Mouse (Mus musculus) embryonic facial prominence, embryonic 11.5 days (tissue): ENCODE data around the gene Fam189a1. TPM values are rescaled to one million over a fixed set of nuclear protein-coding genes. Genes with fewer than 3 reads are reported as not detected.

Experiments used
- ATAC-seq: fragments of 200-750 bp; cut with Nextera tagmentation; replicated peaks from 2 replicates; pipeline ENCODE4 v1.8.0; 2017; ENCODE audit warnings: low read depth; ENCODE audit not compliant: insufficient number of reproducible peaks, low FRiP score, low TSS enrichment
- DNase-seq: peaks from one replicate; pipeline ENCODE4 v3.0.0-alpha.2; 2015; ENCODE audit warnings: low spot score
- H3K27ac ChIP-seq: fragments of 300-500 bp; sonication (generic); replicated peaks from 2 replicates; pipeline ENCODE4 v1.5.1; 2014; ENCODE audit warnings: mild to moderate bottlenecking, low read depth, low read length, control low read depth
- H3K27me3 ChIP-seq: fragments of 300-500 bp; sonication (generic); 2 replicates; pipeline ENCODE4 v1.6.1; 2014; ENCODE audit warnings: mild to moderate bottlenecking, low read length, moderate library complexity, mixed read lengths; ENCODE audit not compliant: control insufficient read depth, insufficient read depth
- H3K36me3 ChIP-seq: fragments of 300-500 bp; sonication (generic); replicated peaks from 2 replicates; pipeline ENCODE4 v1.6.1; 2014; ENCODE audit warnings: low read depth, mild to moderate bottlenecking, low read length, moderate library complexity, mixed read lengths; ENCODE audit not compliant: control insufficient read depth, insufficient read depth
- H3K4me1 ChIP-seq: fragments of 300-500 bp; sonication (generic); 2 replicates; pipeline ENCODE4 v1.6.1; 2014; ENCODE audit warnings: low read length, mixed read lengths; ENCODE audit not compliant: control insufficient read depth, insufficient read depth
- H3K4me2 ChIP-seq: fragments of 300-500 bp; sonication (generic); 2 replicates; pipeline ENCODE4 v1.6.1; 2014; ENCODE audit warnings: low read depth, mild to moderate bottlenecking, control low read depth, low read length, moderate library complexity
- H3K4me3 ChIP-seq: fragments of 300-500 bp; sonication (generic); 2 replicates; pipeline ENCODE4 v1.5.1; 2014; ENCODE audit warnings: low read depth, low read length, control low read depth
- H3K9ac ChIP-seq: fragments of 300-500 bp; sonication (generic); replicated peaks from 2 replicates; pipeline ENCODE4 v1.6.1; 2014; ENCODE audit warnings: mild to moderate bottlenecking, control low read depth, low read length
- H3K9me3 ChIP-seq: fragments of 300-500 bp; sonication (generic); replicated peaks from 2 replicates; pipeline ENCODE4 v1.6.1; 2016; ENCODE audit warnings: mild to moderate bottlenecking, low read length, inconsistent platforms, mixed read lengths; ENCODE audit not compliant: control insufficient read depth
- WGBS: fragments of 180-500 bp; shearing (Covaris S2); extraction: QIAGEN DNeasy Blood & Tissue Kit; methylation state at CpG from one replicate; pipeline ENCODE4 v1.1.7; 2014; 5-methylcytosine and 5-hydroxymethylcytosine counted together
- polyA plus RNA-seq: library from polyadenylated mRNA; unstranded; fragments of >200 nt; fragmentation: Nextera tagmentation; extraction: Ambion mirVana; gene quantifications from 2 replicates; pipeline ENCODE4 v1.2.1, GENCODE M21; 2014

Gene Fam189a1
- polyA plus RNA-seq, 1 experiment from 2014 or later = 0.88 TPM

- no peaks in the 10 kb centered on the region for H3K27me3 ChIP-seq
- 48% methylated on average over 9 of the region's 9 CpGs for WGBS
- no peak overlapping the region for H3K9ac ChIP-seq
- H3K36me3 ChIP-seq = no peaks in the 10 kb centered on the region
- ATAC-seq (no peak), DNase-seq (no peak)
- no peak overlapping the region for H3K27ac ChIP-seq
- H3K9me3 ChIP-seq = no peaks in the 10 kb centered on the region
- no peaks in the 10 kb centered on the region for H3K4me1 ChIP-seq
- H3K4me3 ChIP-seq = no peak overlapping the region
- no peak overlapping the region for H3K4me2 ChIP-seq
These were observed 82.2 kb downstream of the Fam189a1 start for GRCm38 (mm10) chr7:65074194-65074593.

- Histone ChIP-seq H3K4me2 (no peak overlapping the region), H3K4me1 (no peaks in the 10 kb centered on the region), H3K27ac (no peak overlapping the region), H3K36me3 (no peaks in the 10 kb centered on the region), H3K4me3 (no peak overlapping the region), H3K9me3 (no peaks in the 10 kb centered on the region), H3K27me3 (no peaks in the 10 kb centered on the region), H3K9ac (no peak overlapping the region)
- DNase-seq (peak; percentile 64), ATAC-seq (no peak)
- WGBS = 28% methylated on average over 6 of the region's 6 CpGs
These were observed 82.8 kb downstream of the Fam189a1 start for GRCm38 (mm10) chr7:65073555-65073954.

GRCm38 (mm10) chr7:65066211-65066610, 90.2 kb downstream of the Fam189a1 start:
- ATAC-seq (no peak), DNase-seq (peak; percentile 8)
- Histone ChIP-seq H3K4me1 (no peaks in the 10 kb centered on the region), H3K9me3 (no peaks in the 10 kb centered on the region), H3K36me3 (no peaks in the 10 kb centered on the region), H3K4me3 (no peak overlapping the region), H3K4me2 (no peak overlapping the region), H3K27ac (no peak overlapping the region), H3K9ac (no peak overlapping the region), H3K27me3 (no peaks in the 10 kb centered on the region)
- 64% methylated on average over 7 of the region's 7 CpGs for WGBS

- no peaks in the 10 kb centered on the region for H3K4me1 ChIP-seq
- no peak overlapping the region for H3K27ac ChIP-seq
- no peaks in the 10 kb centered on the region for H3K9me3 ChIP-seq
- H3K4me2 ChIP-seq = no peak overlapping the region
- H3K4me3 ChIP-seq = no peak overlapping the region
- WGBS = 74% methylated on average over 7 of the region's 7 CpGs
- no peak overlapping the region for H3K9ac ChIP-seq
- H3K36me3 ChIP-seq = no peaks in the 10 kb centered on the region
- no peak for DNase-seq
- ATAC-seq = no peak
- no peaks in the 10 kb centered on the region for H3K27me3 ChIP-seq
These were observed 90.9 kb downstream of the Fam189a1 start for GRCm38 (mm10) chr7:65065457-65065856.

- 25% methylated on average over 5 of the region's 5 CpGs for WGBS
- no peak for ATAC-seq
- Histone ChIP-seq H3K9me3 (no peaks in the 10 kb centered on the region), H3K4me1 (no peaks in the 10 kb centered on the region), H3K36me3 (no peaks in the 10 kb centered on the region), H3K4me3 (no peak overlapping the region), H3K4me2 (no peak overlapping the region), H3K9ac (no peak overlapping the region), H3K27ac (no peak overlapping the region), H3K27me3 (no peaks in the 10 kb centered on the region)
- no peak for DNase-seq
These were observed 91.7 kb downstream of the Fam189a1 start for GRCm38 (mm10) chr7:65064638-65065037.

GRCm38 (mm10) chr7:65064096-65064495, 92.3 kb downstream of the Fam189a1 start:
- 12% methylated on average over 3 of the region's 3 CpGs for WGBS
- ATAC-seq = no peak
- no peak overlapping the region for H3K4me3 ChIP-seq
- no peaks in the 10 kb centered on the region for H3K4me1 ChIP-seq
- H3K36me3 ChIP-seq = no peaks in the 10 kb centered on the region
- DNase-seq = no peak
- no peak overlapping the region for H3K9ac ChIP-seq
- H3K27me3 ChIP-seq = no peaks in the 10 kb centered on the region
- H3K27ac ChIP-seq = no peak overlapping the region
- no peak overlapping the region for H3K4me2 ChIP-seq
- no peaks in the 10 kb centered on the region for H3K9me3 ChIP-seq

- Histone ChIP-seq H3K4me1 (no peaks in the 10 kb centered on the region), H3K36me3 (no peaks in the 10 kb centered on the region), H3K4me2 (no peak overlapping the region), H3K27me3 (no peaks in the 10 kb centered on the region), H3K27ac (no peak overlapping the region), H3K4me3 (no peak overlapping the region), H3K9ac (no peak overlapping the region), H3K9me3 (no peaks in the 10 kb centered on the region)
- DNase-seq (no peak), ATAC-seq (no peak)
- 87% methylated on average over 7 of the region's 7 CpGs for WGBS
These were observed 96.1 kb downstream of the Fam189a1 start for GRCm38 (mm10) chr7:65060163-65060799.

- H3K9me3 ChIP-seq = no peaks in the 10 kb centered on the region
- WGBS = 80% methylated on average over 6 of the region's 6 CpGs
These were observed 99.5 kb downstream of the Fam189a1 start for GRCm38 (mm10) chr7:65056864-65057263.

More at GRCm38 (mm10) chr7:65056864-65057263, 99.5 kb downstream of the Fam189a1 start:
- H3K27me3 ChIP-seq = no peaks in the 10 kb centered on the region
- no peak overlapping the region for H3K9ac ChIP-seq
- ATAC-seq = no peak
- DNase-seq = no peak
- H3K4me2 ChIP-seq = no peak overlapping the region
- no peaks in the 10 kb centered on the region for H3K36me3 ChIP-seq
- no peak overlapping the region for H3K27ac ChIP-seq
- no peak overlapping the region for H3K4me3 ChIP-seq
- H3K4me1 ChIP-seq = no peaks in the 10 kb centered on the region
